Mouse (Mus musculus) testis, adult 2 months (tissue): ENCODE measurements around the gene Aldh1a2. TPM values are rescaled to one million over a fixed set of nuclear protein-coding genes. Genes with fewer than 3 reads are reported as not detected.

Experiments used
- H3K27ac ChIP-seq: fragments of 200-500 bp; 2 replicates; pipeline ENCODE4 v1.5.1; 2012; ENCODE audit warnings: low read depth, low read length; ENCODE audit not compliant: control insufficient read depth, insufficient read depth
- H3K27me3 ChIP-seq: fragments of 200-500 bp; 2 replicates; pipeline ENCODE4 v1.6.1; 2012; ENCODE audit warnings: mild to moderate bottlenecking, low read length, moderate library complexity; ENCODE audit not compliant: control insufficient read depth, insufficient read depth
- H3K36me3 ChIP-seq: fragments of 200-500 bp; 2 replicates; pipeline ENCODE4 v1.6.1; 2012; ENCODE audit warnings: mild to moderate bottlenecking, low read length; ENCODE audit not compliant: control insufficient read depth, insufficient read depth
- H3K4me1 ChIP-seq: fragments of 200-500 bp; 2 replicates; pipeline ENCODE4 v1.6.1; 2012; ENCODE audit warnings: low read length; ENCODE audit not compliant: control insufficient read depth, insufficient read depth
- H3K4me3 ChIP-seq: fragments of 200-500 bp; 2 replicates; pipeline ENCODE4 v1.5.1; 2012; ENCODE audit warnings: low read depth, mild to moderate bottlenecking, low read length, moderate library complexity, mixed read lengths; ENCODE audit not compliant: control insufficient read depth
- CTCF ChIP-seq: fragments of 200-500 bp; IDR thresholded peaks from 2 replicates; pipeline ENCODE4 v1.5.1; 2012; ENCODE audit warnings: low read depth, mild to moderate bottlenecking, inconsistent platforms, low read length, moderate library complexity; ENCODE audit not compliant: control insufficient read depth, insufficient read depth, insufficient replicate concordance
- POLR2A ChIP-seq: fragments of 200-500 bp; IDR thresholded peaks from 2 replicates; pipeline ENCODE4 v1.6.1; 2012; ENCODE audit warnings: low read depth, mild to moderate bottlenecking, inconsistent platforms, low read length, moderate library complexity; ENCODE audit not compliant: control insufficient read depth
- polyA plus RNA-seq: library from polyadenylated mRNA; depleted of rRNA; stranded (reverse); fragments of >200 nt; gene quantifications from 2 replicates; pipeline ENCODE4 v1.2.3, GENCODE M21; 2012

Aldh1a2 gene
- polyA plus RNA-seq, 1 experiment = 62.3 TPM

DNA sequence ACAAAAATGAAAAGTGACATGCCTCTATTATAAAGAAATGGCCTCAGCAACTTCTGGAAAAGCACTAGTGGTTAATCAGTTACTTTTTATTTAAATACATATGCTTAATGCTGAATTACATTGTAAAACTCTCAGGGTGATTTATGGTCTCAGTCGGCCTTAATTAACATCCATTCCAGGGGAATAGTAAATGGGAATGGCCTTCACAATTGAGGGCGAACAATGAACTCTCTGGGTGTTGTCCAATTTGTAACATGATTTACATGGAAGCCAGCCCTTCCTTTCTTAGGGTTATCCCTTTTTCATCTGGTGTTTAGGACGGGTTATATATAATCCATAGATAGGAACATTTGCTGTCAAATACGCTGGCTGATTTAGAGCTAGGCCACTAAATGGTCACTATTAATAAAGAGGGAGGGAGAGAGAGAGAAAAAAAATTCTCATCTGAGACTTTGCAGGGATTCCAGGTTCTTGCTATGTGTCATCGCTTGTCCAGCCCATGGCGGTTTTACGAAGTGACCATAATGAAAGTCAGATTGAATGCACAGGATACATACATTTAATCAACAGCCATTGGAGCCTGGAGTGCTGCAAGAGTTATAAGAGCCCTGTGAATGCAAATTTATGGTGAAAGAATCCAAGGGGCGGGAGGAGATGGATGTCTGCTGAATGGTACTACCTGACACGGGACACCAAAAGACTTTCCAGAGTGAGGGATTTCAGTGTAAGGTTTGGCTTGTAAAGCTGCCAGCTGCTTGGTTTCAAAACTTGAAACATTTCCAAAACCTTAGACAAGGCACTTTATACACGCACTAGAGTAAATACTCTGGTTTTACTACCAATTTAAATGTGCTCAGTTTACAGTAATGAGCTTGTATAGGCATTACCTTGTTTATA, 26.2 kb downstream of the Aldh1a2 start:
- Histone ChIP-seq H3K27ac (no peak overlapping the region), H3K27me3 (no peaks in the 10 kb centered on the region), H3K36me3 (no peaks in the 10 kb centered on the region), H3K4me3 (no peak overlapping the region), H3K4me1 (no peaks in the 10 kb centered on the region)
- TF ChIP-seq CTCF = no peak
- no peak for TF ChIP-seq POLR2A

DNA sequence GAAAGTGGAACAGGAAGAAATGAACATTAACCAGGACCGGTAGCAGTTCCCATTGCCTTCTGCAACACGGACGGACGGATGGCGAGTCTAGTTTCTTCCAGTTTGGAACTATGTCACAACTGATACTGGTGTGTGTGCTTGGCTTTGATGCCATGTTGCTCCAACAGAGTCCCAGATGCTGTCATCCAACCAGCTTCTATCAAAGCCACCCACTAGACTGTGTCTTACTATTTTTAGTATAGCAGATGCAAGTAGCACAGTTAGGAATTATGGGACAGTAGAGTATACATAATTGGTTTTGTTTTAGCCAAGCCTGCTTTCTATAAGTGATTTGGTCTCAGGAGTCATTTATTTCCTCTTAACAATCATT, 26.8 kb downstream of the Aldh1a2 start:
- Histone ChIP-seq H3K27me3 (no peaks in the 10 kb centered on the region), H3K27ac (no peak overlapping the region), H3K4me3 (no peak overlapping the region), H3K4me1 (no peaks in the 10 kb centered on the region), H3K36me3 (no peaks in the 10 kb centered on the region)
- TF ChIP-seq CTCF = no peak
- no peak for TF ChIP-seq POLR2A

DNA sequence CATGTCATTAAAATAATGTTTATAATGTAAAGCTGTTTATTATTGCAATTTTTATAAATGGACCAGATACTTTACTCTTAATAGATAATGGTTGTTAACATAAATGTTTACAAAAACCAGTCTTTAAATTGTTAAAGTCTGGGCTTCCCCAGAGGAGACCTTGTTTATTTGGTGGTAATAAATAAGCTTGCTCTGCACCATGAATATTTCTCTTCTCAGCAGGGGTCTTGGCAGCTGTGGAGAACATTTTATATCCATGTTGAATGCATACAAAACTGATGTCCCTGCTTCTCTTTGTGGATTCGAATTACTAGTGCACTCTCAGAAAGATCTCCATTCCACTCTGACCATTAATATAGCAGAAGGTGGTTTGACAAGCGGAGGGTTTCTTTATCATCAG, 38.8 kb downstream of the Aldh1a2 start:
- no peaks in the 10 kb centered on the region; the same call in 1 of the 2 replicates for H3K36me3 ChIP-seq
- no peak overlapping the region for H3K27ac ChIP-seq
- H3K27me3 ChIP-seq = no peaks in the 10 kb centered on the region
- TF ChIP-seq POLR2A = no peak
- TF ChIP-seq CTCF = no peak
- H3K4me3 ChIP-seq = no peak overlapping the region
- H3K4me1 ChIP-seq = no peaks in the 10 kb centered on the region

DNA sequence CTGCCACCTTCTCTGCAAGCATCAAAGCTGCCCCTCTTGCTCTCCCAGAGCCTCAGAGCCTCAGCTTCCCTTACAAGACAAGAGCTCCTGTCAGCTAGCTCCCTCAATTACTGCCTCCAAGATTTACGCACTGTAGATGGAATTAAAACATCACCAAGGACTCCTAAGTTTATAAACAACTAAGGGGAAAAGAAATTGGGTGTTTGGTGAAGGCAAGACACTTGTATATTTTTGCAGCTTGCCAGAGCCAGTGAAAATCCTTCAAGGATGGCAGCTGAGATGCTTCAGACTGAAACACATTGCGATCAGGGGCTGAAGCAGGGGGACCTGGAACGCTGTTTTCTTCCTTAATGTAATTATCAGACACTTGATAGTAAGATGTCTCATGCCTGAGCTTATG, 47.1 kb downstream of the Aldh1a2 start:
- Histone ChIP-seq H3K27ac (no peak overlapping the region), H3K4me3 (no peak overlapping the region), H3K27me3 (no peaks in the 10 kb centered on the region), H3K4me1 (no peaks in the 10 kb centered on the region), H3K36me3 (no peaks in the 10 kb centered on the region; the same call in 1 of the 2 replicates)
- TF ChIP-seq CTCF = no peak
- TF ChIP-seq POLR2A = no peak

DNA sequence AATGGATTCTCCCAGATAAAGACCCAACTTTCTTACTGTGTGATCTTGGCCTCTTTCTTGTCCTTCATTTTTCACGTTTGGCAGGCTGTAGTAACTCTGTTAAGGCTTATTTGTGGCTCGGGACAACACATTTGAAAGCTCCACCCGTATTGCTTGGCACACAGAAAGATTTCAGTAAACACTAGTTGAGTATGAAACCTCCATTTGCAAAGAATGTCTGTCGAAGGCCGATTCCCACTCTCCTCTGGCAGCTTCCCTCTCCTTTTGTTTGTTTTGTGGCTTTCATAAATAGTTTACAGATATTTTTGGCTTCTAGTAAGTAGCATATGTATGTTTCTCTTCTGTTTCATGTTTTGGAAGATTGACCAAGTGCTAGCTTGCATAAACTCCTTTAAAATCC, 54.1 kb downstream of the Aldh1a2 start:
- Histone ChIP-seq H3K36me3 (no peaks in the 10 kb centered on the region; the same call in 1 of the 2 replicates), H3K27me3 (no peaks in the 10 kb centered on the region), H3K4me3 (no peak overlapping the region), H3K4me1 (no peaks in the 10 kb centered on the region), H3K27ac (no peak overlapping the region)
- TF ChIP-seq CTCF (no peak), POLR2A (no peak)

DNA sequence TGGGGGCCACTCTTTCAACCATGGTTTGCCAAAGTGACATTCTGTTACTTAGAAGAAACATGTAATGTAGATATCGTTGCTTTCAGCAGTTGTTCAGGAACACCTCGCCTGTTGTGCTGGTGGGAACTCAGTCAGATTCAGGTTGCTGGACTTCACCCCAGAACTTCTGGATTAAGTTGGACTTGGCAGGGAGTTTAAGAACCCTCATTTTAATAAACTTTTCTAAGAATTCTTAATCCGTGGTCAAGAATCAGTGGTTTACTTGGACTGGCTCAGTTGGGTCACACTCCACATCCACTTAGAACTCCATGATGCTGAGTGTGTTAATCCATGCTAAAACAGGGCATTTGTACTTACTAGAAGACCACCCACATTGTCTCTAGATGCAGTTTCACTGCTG, 54.6 kb downstream of the Aldh1a2 start:
- Histone ChIP-seq H3K27ac (no peak overlapping the region), H3K36me3 (no peaks in the 10 kb centered on the region; the same call in 1 of the 2 replicates), H3K27me3 (no peaks in the 10 kb centered on the region), H3K4me3 (no peak overlapping the region), H3K4me1 (no peaks in the 10 kb centered on the region)
- TF ChIP-seq POLR2A (no peak), CTCF (no peak)

DNA sequence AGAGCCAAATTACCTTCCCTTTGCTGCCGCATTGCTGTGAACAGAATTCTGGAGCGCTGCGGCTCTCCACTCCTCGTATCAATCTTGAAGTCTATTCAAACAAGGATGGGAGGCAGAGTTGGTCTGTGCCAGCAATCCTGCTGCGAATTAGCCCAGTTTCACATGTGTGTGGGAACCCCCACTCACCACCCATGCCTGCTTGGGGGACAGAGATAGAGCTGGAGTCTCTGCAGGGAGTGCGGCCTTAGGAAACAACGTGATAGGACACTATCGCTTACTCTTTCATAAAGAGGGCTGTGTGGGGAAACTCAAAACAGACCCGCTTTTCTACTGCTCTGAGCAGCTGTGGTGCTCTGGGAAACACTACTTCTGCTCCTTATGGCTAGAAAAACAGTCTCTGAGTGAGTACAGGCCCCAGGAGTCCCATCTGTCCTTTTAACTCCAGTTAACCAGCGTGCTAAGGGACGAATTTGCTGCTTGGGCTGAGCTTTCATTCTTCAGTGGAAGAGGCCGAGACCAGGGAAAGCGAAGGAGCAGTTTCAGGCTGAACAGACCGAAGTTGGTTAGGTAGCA, 60.6 kb downstream of the Aldh1a2 start:
- Histone ChIP-seq H3K27ac (no peak overlapping the region), H3K27me3 (no peaks in the 10 kb centered on the region), H3K4me1 (no peaks in the 10 kb centered on the region; the same call in 1 of the 2 replicates), H3K4me3 (no peak overlapping the region), H3K36me3 (no peaks in the 10 kb centered on the region)
- no peak for TF ChIP-seq CTCF
- TF ChIP-seq POLR2A = no peak
